ENCODE assay signal across 23 mouse cellular contexts in genomic region chr2:129236526-129236925, GRCm38 (mm10).
"Had no signal": no experiment of that assay in that cellular context is flagged by ENCODE, and none has a peak within 500 bp of the region (broad histone marks: within the 10 kb centered on the region; RNA-seq: fewer than 3 reads in every experiment).

No protein-coding gene starts in this region.

- H3K9ac ChIP-seq: limb, embryonic 13.5 days; lung, embryonic 15.5 days; midbrain, embryonic 15.5 days; neural tube, embryonic 12.5 days; neural tube, embryonic 15.5 days had no signal

- H3K4me2 ChIP-seq: limb, embryonic 13.5 days; lung, embryonic 15.5 days; midbrain, embryonic 15.5 days; neural tube, embryonic 12.5 days; neural tube, embryonic 15.5 days had no signal

- H3K36me3 ChIP-seq: limb, embryonic 10.5 days; limb, embryonic 13.5 days; lung, embryonic 15.5 days; midbrain, embryonic 10.5 days; midbrain, embryonic 15.5 days; neural tube, embryonic 12.5 days; neural tube, embryonic 15.5 days had no signal

- DNase-seq: kidney, adult 11 months; kidney, adult 9 months; layer of hippocampus, adult 9-11 months; lung, adult 18-20 months; lung, postnatal 10 days; lung, postnatal 36 days; right cerebral cortex, adult 18-20 months; right cerebral cortex, postnatal 14 days; right cerebral cortex, postnatal 4 days; thymus, adult 2 months; thymus, postnatal 14 days; thymus, postnatal 4 days had no signal

- H3K9me3 ChIP-seq: limb, embryonic 10.5 days; lung, embryonic 15.5 days; midbrain, embryonic 10.5 days; midbrain, embryonic 15.5 days; neural tube, embryonic 12.5 days; neural tube, embryonic 15.5 days had no signal

- H3K27me3 ChIP-seq: limb, embryonic 13.5 days; lung, embryonic 15.5 days; megakaryocyte, embryonic 14.5 days; midbrain, embryonic 15.5 days; neural tube, embryonic 12.5 days; neural tube, embryonic 15.5 days had no signal

- H3K27ac ChIP-seq: kidney, postnatal 0 days; layer of hippocampus, adult 2 months; limb, embryonic 10.5 days; limb, embryonic 13.5 days; lung, embryonic 15.5 days; midbrain, embryonic 10.5 days; midbrain, embryonic 15.5 days; neural tube, embryonic 12.5 days; neural tube, embryonic 15.5 days; stomach, postnatal 0 days had no signal

- H3K4me1 ChIP-seq: lung, embryonic 15.5 days; midbrain, embryonic 15.5 days; neural tube, embryonic 12.5 days; neural tube, embryonic 15.5 days had no signal

- ATAC-seq: midbrain, embryonic 15.5 days had no signal

- H3K4me3 ChIP-seq: layer of hippocampus, adult 2 months; limb, embryonic 10.5 days; limb, embryonic 13.5 days; lung, embryonic 15.5 days; megakaryocyte, embryonic 14.5 days; midbrain, embryonic 10.5 days; midbrain, embryonic 15.5 days; neural tube, embryonic 12.5 days; neural tube, embryonic 15.5 days had no signal
